Mouse (Mus musculus) A20 (cell line): ENCODE data around the gene Tmem106a.
"Not testable (repeated sequence)": the region's sequence is repeated elsewhere in the genome, so short reads cannot be mapped to it uniquely, and the experiment has no call there.

Source experiments
- DNase-seq: peaks from one replicate; pipeline ENCODE4 v3.0.0-alpha.2; 2011; ENCODE audit warnings: low read depth, low spot score

Tmem106a gene

DNA sequence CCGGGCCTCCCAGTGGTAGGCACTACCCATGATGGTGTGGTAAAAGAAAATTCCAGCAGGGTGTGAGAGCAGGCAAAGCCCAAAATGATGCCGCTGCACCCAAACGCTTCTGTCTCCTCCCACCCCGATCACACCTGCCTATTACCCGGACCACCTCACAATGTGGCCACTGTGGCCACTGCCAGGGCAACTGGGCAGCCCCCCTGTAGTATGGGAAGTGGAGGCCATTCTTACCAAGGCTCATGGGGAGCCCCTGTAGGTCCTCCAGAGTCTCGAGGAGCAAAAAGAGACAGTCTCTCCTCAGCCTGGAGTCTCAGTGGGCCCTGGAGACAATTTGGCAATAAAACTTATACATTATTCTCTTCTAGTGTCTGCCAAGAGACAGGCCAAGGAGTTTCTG lies 17.1 kb downstream of the Tmem106a start, which contains the start of gene Gm11634:
Gm11634 (minus strand) TSS at position 101 of the 400 bp plus-strand sequence.
- no peak for DNase-seq

DNA sequence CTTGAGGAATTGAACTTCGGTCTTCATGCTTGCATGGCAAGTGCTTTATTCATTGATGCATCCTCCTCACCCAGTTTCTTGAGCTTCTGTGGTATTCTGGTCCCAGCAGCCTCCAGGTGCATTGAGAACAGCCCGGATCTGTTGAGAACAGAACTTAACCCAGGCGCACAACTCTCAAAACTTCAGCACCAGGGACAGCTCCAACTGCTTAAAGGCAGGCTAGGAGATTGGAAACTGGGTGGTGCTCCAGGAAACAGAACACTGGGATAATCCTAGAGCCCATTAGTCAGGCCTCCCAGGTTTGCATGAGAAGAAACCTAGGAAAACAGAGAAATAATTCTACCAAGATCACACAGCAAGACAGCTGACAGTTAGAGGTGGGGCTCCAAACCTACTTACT lies 20.4 kb downstream of the Tmem106a start:
- DNase-seq: peak; percentile 64

DNA sequence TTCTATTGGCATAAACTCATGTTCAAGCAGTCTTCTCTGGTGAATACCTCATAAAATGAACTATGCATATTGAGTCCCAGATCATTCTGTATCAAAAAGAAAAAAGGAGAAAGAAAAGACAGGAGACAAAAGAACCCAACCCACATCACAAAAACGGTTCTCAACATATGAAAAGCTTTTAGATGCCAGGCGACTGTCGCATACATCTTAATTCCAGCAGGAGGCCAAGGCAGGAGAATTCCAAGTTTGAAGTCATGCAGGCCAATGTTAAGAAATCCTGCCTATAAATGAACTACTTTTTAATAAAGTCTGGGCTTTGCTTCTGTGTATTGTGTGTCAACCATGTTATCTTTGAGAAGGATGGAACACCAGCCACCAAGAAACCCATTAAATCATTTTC lies 22.1 kb downstream of the Tmem106a start:
- DNase-seq: no peak

DNA sequence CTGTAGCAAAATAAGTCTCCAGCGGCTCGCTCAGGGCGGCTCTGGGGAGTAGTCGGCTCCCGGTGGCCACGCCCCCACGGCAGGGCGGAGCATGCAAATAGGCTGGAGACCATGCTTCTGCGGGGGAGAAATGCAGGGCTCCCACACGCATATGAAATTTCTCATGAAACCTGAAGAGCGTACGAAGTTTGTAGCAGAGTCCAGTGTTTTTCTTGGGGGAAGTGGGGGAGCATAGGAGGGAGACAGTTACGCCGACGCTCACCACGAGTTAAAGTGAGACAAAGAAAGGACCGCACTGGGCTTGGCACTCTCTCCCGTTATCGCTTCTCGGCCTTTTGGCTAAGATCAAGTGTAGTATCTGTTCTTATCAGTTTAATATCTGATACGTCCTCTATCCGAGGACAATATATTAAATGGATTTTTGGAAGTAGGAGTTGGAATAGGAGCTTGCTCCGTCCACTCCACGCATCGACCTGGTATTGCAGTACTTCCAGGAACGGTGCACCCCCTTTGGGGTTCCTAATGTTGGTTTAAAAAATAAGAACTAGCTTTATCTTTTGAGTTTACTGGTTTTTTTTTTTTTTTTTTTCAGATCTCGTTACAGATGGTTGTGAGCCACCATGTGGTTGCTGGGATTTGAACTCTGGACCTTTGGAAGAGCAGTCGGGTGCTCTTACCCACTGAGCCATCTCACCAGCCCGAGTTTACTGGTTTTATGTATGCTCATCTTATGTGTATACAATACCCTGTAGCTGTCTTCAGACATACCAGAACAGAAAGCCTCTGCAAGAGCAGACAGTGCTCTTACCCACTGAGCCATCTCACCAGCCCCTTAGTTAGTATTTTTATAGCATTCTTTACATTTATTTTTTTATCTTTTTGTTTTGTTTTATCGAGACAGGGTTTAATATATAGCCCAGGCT lies 22.8 kb downstream of the Tmem106a start:
- DNase-seq: peak; percentile 94

DNA sequence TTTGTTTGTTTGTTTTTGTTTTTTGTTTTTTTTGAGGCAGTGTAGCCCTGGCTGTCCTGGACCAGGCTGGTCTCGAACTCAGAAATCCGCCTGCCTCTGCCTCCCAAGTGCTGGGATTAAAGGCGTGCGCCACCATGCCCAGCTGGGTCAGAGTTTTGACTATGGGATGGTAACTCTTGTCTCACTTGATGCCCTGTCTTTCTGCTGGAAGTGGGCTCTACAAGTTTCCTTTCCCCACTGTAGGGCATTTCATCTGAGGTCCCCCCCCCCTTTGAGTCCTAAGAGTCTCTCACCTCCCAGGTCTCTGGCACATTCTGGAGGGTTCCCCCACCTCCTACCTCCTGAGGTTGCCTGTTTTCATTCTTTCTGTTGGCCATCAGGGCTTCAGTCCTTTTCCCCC lies 25.1 kb downstream of the Tmem106a start:
- not testable (repeated sequence) for DNase-seq

DNA sequence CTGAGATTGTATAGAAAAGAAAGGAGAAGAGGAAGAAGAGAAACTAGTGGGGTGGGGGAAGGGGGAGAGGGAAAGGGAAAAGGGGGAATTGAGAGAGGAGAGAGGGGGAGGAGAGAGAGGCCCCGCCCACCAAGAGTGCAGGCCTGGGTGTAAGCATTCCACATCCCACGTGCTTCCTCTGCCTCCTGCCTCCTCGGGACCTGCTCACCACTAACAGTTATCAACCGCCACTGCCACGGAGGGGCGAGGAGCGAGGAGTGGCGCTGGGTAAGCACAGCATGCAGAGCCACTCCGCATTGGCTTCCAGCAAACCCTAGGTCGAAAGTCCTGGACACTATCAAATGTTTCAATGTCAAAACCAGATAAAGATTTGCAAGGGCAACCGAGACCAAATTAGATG lies 28.4 kb downstream of the Tmem106a start:
- no peak for DNase-seq

DNA sequence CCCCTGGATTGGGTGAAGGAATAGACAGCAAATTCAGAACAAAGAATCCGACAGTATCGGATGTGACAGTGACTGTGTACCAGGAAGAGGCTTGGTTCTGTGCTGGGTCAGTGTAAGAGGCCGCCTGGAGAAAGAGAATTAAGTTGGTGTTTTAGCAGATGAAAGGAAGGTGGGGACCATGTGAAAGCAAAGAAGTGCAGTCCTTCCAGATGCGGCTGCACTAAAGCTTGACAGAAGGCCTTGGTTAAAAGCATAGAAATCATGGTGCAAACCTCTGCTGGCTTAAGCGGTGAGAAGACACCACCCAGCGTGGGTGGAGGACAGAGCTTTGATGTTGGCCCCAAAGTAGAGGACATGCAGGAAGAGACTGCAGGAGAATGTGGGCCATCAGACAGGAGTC lies 31.6 kb downstream of the Tmem106a start:
- no peak for DNase-seq

DNA sequence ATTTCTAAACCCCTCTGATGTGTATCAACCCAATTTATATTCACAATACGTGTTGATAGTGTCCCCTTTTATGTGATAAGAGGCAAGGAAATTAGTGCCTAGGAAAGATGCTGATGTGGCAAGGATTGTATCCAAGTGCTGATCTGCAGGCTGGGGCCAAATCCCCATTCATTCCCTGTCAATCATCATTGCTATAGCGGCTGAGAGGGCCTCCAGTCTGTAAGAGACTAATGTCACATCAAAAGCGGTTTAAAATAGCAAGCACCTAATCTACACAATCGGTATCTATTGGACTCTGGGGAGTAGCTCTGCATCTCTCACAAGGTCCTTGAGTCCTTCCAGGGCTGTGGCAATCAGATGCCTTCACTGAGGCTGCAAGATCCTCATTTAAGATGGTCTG lies 32.1 kb downstream of the Tmem106a start:
- no peak for DNase-seq

DNA sequence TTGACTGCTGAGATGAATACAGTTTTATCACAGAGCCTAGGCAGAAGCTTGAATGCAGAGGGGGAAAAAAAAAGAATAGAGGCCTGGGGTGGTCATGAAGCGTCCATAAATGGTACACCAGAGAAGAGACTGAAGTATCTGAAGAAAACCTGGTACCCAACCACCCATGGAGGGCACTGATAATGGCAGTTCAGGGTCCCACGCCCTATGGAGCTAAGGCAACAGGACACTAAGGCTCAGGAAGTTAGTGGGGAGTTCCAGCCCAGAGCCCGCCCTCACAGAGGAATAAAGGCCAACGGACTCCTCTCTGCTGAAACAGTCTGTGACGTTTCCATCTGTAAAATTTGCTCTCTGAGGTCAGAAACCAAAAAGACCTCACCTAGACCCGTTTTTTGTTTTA lies 33.3 kb downstream of the Tmem106a start:
- no peak for DNase-seq

DNA sequence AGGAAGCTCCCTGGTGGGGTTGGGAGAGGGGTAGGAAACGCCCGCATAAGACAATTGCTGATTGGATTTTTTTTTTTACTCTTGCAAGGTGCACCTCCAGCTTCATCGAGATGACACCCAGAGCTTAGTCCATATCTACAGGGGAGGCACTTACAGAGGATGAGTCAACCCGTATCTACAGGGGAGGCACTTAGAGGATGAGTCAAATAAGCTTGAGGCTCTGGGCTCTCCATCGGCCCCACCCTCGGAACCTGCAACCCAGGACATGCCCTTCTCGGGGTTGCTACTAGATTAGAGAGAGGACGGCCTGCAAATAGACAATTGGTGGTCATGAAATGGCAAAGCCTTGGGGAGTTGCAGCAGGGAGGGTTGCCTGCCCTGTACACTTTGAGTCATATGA lies 34.1 kb downstream of the Tmem106a start:
- DNase-seq: no peak

DNA sequence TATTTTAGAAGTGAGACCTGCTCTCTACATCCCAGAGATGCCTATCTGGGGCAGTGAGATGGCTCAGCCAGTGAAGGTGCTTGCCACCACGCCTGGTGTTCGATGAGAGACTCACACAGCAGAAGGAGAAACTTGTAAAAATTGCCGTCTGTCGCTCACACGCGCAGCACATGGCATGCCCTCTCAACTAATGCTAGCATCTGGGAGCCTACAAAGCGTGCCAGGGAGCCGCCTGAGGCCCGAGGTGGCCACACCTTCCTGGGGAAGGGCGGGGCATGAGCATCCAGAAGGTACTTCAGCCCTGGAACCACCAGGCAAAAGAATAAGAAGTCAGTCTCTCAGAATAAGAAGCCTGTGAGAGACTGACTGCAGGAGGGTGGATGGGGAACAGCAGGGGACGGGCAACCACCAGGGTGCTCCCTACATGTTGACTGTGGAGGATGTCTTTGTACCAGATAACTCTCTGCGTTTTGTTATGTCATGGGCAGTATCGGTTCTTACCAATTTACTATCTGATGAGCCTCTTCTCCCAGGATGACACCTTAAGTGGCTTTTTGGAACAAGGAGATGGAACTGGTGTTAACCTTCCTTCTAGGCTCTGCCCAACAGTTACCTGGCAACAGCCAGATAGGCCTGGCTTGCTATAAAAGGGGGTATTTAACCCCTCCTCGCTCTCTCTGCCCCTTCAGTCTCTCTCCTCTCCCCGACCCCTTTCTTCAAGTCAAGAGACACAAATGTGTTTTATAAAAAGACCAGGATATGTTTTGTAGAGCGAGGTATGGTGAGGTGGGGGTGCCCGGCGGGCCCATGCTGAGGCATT lies 35.1 kb downstream of the Tmem106a start:
- DNase-seq: no peak

DNA sequence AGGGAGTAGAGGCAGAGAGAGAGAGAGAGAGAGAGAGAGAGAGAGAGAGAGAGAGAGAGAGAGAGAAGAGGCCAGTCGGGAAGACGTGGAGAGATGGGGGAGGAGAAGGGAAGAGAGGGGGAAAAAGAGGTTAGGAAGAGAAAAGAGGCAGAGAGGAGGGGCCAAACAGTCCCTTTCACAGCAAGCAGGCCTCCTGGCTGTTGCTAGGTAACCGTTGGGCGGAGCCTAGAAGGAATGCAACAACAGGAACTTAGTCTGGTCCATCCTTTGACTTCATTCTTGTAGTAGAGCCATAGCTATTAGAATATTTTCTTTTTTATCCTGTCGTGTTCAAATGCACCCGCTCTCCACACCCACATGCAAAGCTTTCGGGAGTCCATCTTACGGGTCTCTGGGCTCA lies 35.8 kb downstream of the Tmem106a start:
- DNase-seq: peak; percentile 65

DNA sequence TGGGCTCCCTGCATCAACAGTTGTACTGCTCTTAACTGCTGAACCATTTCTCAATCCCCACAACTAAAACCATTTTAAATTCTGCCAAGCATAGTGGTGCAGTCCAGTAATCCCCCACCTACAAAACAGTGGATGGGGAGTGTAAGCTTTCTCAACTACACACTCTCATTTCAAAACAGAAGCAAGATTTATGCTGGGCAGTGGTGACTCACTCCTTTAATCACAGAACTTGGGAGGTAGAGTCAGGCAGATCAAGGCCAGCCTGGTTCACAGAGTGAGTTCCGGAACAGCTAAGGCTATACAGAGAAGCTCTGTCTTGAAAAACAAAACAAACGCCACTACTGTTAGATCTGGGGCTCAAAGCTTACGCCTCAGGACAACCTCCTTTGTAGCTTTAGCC lies 36.6 kb downstream of the Tmem106a start:
- no peak for DNase-seq

DNA sequence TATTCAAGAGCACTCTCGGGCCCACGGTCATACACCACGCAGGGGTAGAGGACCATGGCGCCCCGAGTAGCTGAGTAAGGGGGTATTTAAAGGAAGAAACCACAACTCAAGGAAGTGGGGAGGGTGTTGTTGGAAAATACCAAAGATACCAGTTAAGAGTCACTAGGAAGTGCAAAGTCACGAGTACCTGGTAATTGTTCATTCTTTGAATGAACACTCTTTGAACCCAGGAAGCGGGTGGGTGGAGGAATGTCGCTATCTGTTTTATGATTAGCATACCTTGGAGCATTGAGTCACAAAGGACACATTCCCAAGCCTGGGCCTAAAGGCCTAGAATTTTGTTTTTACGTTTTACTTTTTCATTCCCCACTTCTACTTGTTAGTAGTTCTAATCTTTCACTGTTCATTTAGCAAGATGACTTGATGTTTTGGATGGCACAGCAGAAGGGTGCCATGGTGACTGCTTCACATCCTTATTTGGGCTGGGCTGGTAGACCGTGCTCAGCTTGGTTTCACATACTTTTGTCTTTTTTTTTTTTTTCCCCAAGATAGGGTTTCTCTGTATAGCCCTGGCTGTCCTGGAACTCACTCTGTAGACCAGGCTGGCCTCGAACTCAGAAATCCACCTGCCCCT lies 38.1 kb downstream of the Tmem106a start:
- DNase-seq: not testable (repeated sequence)

DNA sequence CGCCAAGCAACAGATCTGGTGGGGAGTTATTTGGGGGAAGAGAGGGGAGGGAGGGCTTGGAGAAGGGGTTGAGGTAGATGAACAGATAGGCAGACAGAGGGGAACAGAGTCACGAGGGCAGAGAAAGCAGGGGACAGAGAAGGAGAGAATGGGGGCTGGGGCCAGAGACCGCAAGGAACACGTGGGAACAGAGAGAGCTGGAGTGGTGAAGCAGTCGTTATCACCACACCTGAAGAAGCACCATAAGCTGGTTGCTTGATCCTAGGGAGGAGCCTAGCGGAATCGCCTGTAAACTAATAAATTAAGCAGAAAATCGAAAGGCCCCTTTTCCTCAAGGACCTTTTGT lies 44.6 kb downstream of the Tmem106a start:
- no peak for DNase-seq

DNA sequence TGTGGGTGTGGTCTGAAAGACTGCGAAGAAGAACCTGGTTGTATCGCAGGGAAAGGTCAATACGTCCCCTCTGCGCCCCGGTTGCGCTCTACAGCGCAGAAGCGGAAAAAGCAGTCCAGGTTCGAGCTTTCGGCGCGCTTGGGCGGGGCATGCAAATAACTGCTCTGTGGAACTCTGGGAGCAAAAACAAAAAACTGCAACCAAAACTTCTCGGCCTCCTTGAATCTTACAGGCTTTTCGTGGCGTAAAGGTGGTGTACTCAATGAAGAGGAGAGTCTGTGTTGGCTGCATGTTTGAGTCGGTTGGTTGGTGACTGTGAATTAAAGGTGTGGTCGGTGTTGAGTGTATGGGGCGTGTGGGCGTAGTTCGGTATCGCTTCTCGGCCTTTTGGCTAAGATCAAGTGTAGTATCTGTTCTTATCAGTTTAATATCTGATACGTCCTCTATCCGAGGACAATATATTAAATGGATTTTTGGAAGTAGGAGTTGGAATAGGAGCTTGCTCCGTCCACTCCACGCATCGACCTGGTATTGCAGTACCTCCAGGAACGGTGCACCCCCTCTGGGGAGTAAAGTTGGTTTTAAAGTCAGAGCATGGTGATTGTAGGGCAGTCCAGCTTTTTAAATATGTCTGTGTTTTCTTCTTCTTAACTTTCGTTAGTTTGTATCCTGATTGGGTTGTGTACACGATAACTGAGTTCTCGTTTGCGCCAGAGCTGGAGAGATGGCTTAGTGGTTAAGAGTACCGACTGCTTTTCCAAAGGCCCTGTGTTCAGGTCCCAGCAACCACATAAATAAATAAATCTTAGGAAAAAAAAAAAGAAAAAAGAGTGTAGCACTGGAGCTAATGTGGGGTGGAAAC lies 45.2 kb downstream of the Tmem106a start, which contains the start of gene Rdm1:
Rdm1 (plus strand) TSS at position 201 of the 862 bp plus-strand sequence.
- DNase-seq: peak; percentile 97

DNA sequence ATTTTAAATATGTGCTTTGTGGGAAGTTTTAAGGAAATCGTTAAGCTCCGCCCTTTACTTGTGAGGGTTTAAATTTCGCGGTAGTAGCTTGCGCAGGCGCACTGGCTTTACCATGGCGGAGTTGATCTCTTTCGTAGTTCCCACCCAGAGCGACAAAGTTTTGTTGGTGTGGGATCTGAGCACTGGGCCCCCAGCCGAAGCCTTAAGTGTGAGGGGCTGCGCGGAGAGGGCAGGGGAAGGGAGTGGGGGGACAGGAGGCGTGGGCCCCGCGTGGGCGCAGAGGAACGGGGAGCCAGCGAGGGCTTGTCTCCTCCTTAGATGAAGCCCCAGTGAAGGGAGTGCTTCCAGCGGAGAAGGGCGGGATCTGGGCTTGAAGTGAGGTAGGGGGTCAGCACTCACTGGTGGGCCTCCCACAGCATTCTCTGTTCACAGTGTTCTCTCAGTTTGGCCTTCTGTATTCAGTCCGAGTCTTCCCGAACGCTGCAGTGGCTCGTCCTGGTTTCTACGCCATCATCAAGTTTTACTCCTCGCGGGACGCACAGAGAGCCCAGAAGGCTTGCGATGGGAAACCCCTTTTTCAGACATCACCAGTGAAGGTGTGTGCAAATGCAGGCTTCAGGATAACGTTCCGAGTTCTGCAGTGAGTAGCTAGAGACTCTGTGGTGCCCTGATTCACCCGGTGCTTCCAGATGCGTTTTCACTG lies 46.0 kb downstream of the Tmem106a start:
- DNase-seq: no peak

DNA sequence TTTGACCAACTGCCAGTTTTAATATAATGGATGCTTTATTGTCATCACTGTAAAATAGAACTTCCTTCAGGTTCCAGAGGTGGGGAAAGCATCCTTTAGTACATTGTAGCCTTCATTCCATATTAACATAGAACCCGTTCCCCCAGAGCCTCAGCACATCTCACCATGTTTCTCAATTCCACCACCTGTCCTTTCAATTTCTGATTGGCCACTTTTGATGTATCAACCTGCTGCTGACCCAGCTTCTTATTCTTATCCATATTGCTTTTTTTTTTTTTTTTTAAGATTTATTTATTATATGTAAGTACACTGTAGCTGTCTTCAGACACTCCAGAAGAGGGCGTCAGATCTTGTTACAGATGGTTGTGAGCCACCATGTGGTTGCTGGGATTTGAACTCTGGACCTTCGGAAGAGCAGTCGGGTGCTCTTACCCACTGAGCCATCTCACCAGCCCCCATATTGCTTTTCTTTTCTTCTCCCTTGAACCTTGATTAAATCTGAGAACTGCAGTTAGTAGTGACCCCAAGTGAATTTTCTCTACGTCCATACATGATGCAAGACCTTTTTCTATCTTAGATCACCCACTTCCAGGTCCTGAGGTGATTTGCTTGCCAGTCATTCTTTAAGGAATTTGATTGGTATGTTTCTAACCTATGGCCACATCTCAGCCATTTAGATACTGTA lies 46.8 kb downstream of the Tmem106a start:
- DNase-seq: peak; percentile 42

DNA sequence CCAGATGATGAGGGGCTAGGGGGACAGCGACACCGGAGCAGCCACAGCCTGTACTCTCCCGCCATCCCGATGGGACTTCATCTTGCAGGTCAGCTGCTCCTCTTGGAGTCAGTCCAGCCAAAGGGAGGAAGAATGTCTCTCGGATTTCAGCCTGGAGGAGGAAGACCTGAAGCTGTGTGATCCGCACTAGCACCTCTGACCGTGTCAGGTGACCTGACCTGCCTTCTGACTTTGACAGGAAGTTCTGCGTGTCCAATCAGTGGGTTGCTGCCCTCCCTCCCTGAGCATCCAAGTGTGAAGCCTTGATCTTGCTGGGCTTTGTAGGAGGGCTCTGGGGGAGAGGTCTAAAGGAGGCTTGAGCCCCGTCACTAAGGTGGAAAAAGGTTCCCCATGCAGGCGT lies 53.6 kb downstream of the Tmem106a start:
- no peak for DNase-seq

DNA sequence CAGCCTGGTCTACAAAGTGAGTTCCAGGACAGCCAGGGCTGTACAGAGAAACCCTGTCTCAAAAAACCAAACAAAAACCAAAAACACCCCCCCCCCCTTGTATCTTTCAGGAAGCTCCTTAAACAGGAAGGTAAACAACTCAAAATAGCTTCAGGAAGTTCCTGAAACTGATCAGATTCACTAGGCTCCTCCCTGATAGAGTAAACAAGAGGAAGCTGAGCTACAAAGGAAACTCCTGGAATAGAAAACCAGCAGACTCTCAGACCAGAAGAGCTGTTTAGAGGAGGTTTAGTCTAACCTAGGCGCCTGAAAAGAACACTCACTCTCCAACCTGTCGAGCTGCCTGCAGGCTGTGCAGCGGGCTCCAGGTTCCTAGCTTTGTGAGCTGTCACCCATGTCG lies 57.7 kb downstream of the Tmem106a start:
- no peak for DNase-seq
